Mouse (Mus musculus) gastrocnemius, postnatal 10 days (tissue): ENCODE measurements around the gene Pde6b. TPM values are rescaled to one million over a fixed set of nuclear protein-coding genes. Genes with fewer than 3 reads are reported as not detected.

Experiments used
- DNase-seq: peaks from one replicate; pipeline ENCODE4 v3.0.0; 2021; ENCODE audit warnings: mixed read lengths
- total RNA-seq, 2 experiments: library from RNA; stranded (reverse); gene quantifications; 2 replicates each; pipeline ENCODE4 v1.2.3; 2021

Pde6b gene
- total RNA-seq, 2 experiments from 2014 or later: not detected

DNA sequence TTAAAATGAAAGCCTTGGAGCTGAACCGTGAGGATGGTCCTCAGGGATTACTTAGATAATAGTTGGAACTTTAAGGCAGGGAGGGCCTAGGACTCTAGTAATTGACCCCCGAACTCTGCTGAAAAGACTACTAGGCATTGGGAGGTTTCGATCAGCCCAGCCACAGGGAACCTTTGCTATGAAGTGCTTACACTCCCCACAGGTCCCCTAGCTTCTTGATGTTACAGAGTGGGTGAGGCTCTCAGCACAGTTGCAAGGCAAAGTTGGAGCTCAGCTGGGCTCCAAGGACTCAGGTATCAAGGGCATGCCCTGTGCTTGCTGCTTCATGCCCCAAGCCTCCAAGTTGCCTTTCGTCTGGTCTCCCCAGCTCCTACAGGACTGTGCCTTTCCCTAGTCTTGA is 74.3 kb downstream of the Pde6b start:
- DNase-seq: no peak

DNA sequence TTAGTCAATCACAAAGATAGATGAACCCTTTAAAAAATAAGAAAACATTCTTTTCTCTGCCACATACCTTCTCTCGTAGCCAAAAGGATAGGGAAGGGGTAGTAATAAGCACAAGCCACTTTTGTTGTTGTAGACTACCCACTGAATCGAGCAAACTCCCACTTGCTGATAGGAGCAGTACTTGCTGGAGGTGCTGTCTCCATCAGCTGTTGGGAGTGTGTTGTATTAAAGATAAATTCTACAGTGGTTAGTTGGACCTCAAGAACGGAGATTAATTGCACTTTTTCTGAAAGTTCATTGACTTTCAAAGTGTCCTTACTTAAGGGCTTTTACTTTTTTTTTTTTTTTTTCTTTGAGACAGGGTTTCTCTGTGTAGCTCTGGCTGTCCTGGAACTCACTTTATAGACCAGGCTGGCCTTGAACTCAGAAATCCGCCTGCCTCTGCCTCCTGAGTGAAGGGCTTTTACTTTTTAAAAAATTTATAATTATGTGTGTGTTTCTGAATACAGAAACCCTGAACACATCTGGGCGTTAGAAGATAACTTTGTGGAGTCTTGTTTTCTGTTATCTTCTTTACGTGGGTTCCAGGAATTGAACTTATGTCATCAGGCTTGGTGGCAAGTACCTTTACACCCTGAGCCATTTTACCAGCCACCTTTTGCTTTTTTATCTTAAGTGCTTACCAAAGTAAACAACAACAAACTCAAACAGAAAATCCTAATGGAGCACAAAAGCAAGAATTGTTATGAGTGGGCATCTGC is 77.1 kb downstream of the Pde6b start:
- no peak for DNase-seq

DNA sequence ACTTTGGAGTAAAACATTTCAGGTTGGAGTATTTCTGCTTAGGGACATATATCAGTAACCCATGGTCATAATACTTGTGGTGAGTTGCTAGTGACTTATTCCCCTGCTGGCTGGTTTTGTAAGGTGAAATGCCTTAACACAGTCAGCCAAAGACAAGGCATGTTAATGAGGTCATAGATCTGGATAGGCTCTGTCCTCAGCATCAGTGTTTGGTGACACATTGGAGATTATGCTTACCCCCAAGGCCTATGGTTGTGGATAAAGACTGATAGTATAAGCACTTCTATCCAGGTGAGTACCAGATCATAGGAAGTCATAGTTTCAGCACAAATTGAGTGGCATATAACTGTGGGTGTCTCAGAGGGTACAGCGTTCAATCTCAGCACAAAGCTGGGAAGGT is 78.5 kb downstream of the Pde6b start:
- DNase-seq: no peak

DNA sequence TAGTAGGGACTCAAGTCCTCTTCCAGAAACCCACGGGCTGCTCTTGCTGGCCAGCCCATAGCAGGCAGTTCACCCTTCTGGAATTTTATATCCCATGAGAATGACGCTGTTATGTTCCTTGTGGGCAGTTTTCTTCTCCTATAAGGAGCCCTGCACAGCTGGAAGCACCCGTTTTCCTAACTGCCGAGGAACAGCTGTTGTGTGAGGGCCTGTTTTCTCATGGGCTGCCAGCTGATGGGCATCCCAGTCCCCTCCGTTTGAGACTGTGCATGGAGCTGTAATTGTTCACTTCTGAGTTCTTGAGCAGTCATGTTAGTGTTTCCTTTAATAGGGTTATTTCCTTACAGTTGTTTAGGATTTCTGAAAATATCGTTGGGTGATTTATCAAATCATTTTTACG is 81.4 kb downstream of the Pde6b start:
- DNase-seq: no peak

DNA sequence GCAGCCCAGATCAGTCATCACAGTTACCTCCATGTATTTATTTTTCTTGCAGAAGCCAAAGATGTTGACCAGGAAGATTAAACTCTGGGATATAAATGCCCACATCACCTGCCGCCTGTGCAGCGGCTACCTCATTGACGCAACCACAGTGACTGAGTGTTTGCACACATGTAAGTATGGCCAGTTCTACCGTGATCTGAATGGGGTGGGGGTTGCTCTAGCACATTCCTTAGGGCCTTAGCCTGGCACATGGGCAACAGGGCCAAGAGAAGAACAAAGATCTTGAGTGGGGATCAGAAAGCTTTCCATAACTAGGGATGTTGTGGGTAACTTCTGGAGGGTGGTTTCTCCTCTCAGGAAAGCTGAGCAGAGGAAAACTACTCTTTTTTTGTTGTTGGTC is 85.5 kb downstream of the Pde6b start:
- DNase-seq: no peak

DNA sequence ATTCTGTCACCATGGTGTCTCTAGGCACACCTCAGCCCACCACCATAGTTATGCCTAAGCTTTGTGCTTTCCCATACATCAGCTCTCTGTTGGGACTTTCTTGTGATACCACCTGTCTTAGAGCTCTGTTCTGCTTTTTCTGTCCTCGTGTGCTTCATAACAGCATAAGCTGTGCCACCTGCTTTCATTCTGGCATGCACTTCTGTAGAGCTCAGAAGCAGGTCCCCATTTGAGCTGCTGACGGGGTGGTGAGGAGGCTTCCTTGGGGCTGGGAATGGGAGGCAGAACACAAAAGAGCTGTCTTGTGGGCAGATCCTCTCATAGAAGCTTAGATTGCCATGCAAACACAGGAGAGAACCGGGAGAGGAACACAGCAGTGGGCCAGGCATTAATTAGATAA is 87.8 kb downstream of the Pde6b start:
- no peak for DNase-seq

Other genes with a start within 250 kb of the Pde6b start
- 10 to 100 TPM; 21.5 to 23.2 TPM for gene Dr1, start 119.5 kb upstream of the Pde6b start, total RNA-seq
- gene Pigg, start 75.8 kb upstream of the Pde6b start, total RNA-seq: 1 to 10 TPM; 3.2 to 4.5 TPM
- gene Gm42517, start 20.5 kb upstream of the Pde6b start, total RNA-seq: under 1 TPM; 0.36 to 0.42 TPM
- 100 to 1,000 TPM; 747 to 903 TPM for gene Atp5k, start 46.1 kb downstream of the Pde6b start, total RNA-seq
- gene Mfsd7a, start 60.5 kb downstream of the Pde6b start, total RNA-seq: 1 to 10 TPM; 1.9 to 2.6 TPM
- 10 to 100 TPM; 58.0 to 61.6 TPM for gene Pcgf3, start 72.8 kb downstream of the Pde6b start, total RNA-seq
- gene Cplx1, start 161.6 kb downstream of the Pde6b start, total RNA-seq: under 1 TPM; 0.45 to 0.54 TPM
- gene Gak, start 241.4 kb downstream of the Pde6b start, total RNA-seq: 10 to 100 TPM; 19.7 to 23.0 TPM
- gene Tmem175, start 241.4 kb downstream of the Pde6b start, total RNA-seq: 1 to 10 TPM; 6.8 to 7.8 TPM